Mouse (Mus musculus): ENCODE results near the gene Trio. TPM values are rescaled to one million over a fixed set of nuclear protein-coding genes. Genes with fewer than 3 reads are reported as not detected.

Gene Trio
- polyA plus RNA-seq, 1 experiment = 149 TPM

DNA sequence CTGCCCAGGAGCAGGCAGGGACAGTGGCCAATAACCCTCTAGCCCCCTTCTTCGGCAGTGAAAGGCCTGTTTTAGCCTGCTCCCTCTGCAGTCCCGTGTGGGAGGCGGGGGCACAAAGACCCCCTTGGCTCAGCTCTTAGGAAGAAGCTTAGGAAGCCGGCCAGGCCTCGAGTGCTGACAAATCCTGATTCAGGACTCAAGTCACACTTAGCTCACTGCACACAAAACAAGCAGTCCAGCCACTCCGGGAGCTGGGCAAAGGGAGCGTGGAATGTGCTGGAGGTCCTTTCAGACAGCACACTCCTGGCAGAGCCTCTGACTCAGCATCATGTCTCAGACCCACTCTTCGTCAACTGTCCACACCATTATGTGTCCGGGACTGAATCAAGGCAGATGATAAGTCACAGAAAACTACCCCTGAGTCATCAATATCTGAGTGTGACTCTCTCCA lies 28.2 kb downstream of the Trio start:
- Histone ChIP-seq H3K27ac (ENCODE audit: insufficient read depth, low read length) (no peak overlapping the region), H3K4me1 (ENCODE audit: control insufficient read depth, insufficient read depth, low read length) (peaks cover 34% of the 10 kb centered on the region), H3K4me3 (ENCODE audit: insufficient read depth, low read length) (no peak overlapping the region)
- TF ChIP-seq CTCF (IDR thresholded peaks at IDR 0.05; ENCODE audit: extremely low read depth, insufficient read depth, low read length) (no peak), POLR2A (IDR thresholded peaks at IDR 0.05; ENCODE audit: extremely low read depth, insufficient read depth, low read length) (no peak)

- no peak overlapping the region for H3K4me3 ChIP-seq (ENCODE audit: insufficient read depth, low read length)
- no peak for TF ChIP-seq POLR2A (IDR thresholded peaks at IDR 0.05; ENCODE audit: extremely low read depth, insufficient read depth, low read length)
- TF ChIP-seq CTCF (IDR thresholded peaks at IDR 0.05; ENCODE audit: extremely low read depth, insufficient read depth, low read length) = no peak
- H3K4me1 ChIP-seq (ENCODE audit: control insufficient read depth, insufficient read depth, low read length) = peaks cover 37% of the 10 kb centered on the region
- H3K27ac ChIP-seq (ENCODE audit: insufficient read depth, low read length) = no peak overlapping the region
Measured at GRCm38 (mm10) chr15:27996750-27997149, 28.9 kb downstream of the Trio start.

DNA sequence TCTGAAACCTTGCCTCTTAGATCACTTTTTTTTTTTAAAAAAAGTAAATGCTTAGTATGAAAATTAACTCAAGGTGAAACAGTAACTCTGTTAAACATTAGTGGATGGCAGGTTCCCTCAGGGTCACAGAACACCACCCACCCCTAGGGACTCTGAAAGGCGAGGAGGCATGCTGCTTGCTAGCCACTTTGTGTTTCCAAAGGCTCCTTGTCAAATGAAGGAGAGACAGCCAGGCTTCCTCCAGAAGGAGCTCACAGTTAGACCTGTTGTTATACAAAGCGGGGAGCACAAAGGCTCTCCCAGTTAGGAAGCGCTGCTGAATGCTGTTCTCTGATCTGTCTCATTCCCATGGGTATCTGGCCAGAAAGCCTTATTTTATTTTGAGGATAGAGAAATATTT lies 30.2 kb downstream of the Trio start:
- no peak overlapping the region for H3K4me3 ChIP-seq (ENCODE audit: insufficient read depth, low read length)
- TF ChIP-seq POLR2A (IDR thresholded peaks at IDR 0.05; ENCODE audit: extremely low read depth, insufficient read depth, low read length) (no peak), CTCF (IDR thresholded peaks at IDR 0.05; ENCODE audit: extremely low read depth, insufficient read depth, low read length) (no peak)
- H3K4me1 ChIP-seq (ENCODE audit: control insufficient read depth, insufficient read depth, low read length) = peaks cover 41% of the 10 kb centered on the region
- no peak overlapping the region for H3K27ac ChIP-seq (ENCODE audit: insufficient read depth, low read length)

- no peak for TF ChIP-seq CTCF (IDR thresholded peaks at IDR 0.05; ENCODE audit: extremely low read depth, insufficient read depth, low read length)
- TF ChIP-seq POLR2A (IDR thresholded peaks at IDR 0.05; ENCODE audit: extremely low read depth, insufficient read depth, low read length) = no peak
- Histone ChIP-seq H3K4me3 (ENCODE audit: insufficient read depth, low read length) (no peak overlapping the region), H3K27ac (ENCODE audit: insufficient read depth, low read length) (no peak overlapping the region), H3K4me1 (ENCODE audit: control insufficient read depth, insufficient read depth, low read length) (peaks cover 42% of the 10 kb centered on the region)
Measured at GRCm38 (mm10) chr15:27994870-27995269, 30.8 kb downstream of the Trio start.

DNA sequence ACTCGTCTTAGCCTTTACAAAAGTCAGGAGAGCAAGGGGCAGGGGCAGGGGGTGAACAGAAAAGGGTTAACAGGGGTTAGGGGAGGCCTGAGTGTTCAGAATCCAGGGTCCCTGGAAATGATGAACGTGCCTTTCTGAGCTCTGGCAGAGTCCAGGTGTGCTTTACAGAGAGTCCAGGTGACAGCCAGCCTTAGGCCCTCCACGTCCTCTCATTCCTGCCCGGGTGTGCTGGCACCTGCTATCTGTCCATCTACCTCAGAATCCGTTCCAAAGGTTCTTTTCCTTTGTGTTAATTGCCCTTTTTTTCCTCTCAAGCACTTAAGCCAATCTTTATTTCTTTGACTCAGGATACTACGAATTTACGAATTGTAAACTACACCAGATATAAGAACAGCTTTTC lies 32.1 kb downstream of the Trio start:
- TF ChIP-seq POLR2A (IDR thresholded peaks at IDR 0.05; ENCODE audit: extremely low read depth, insufficient read depth, low read length) = no peak
- no peak for TF ChIP-seq CTCF (IDR thresholded peaks at IDR 0.05; ENCODE audit: extremely low read depth, insufficient read depth, low read length)
- no peak overlapping the region for H3K27ac ChIP-seq (ENCODE audit: insufficient read depth, low read length)
- no peak overlapping the region for H3K4me3 ChIP-seq (ENCODE audit: insufficient read depth, low read length)
- H3K4me1 ChIP-seq (ENCODE audit: control insufficient read depth, insufficient read depth, low read length) = peaks cover 42% of the 10 kb centered on the region

- TF ChIP-seq CTCF (IDR thresholded peaks at IDR 0.05; ENCODE audit: extremely low read depth, insufficient read depth, low read length) = no peak
- Histone ChIP-seq H3K4me3 (ENCODE audit: insufficient read depth, low read length) (no peak overlapping the region), H3K27ac (ENCODE audit: insufficient read depth, low read length) (no peak overlapping the region), H3K4me1 (ENCODE audit: control insufficient read depth, insufficient read depth, low read length) (peaks cover 38% of the 10 kb centered on the region)
Measured at GRCm38 (mm10) chr15:27992596-27992995, 33.1 kb downstream of the Trio start.

GRCm38 (mm10) chr15:27991892-27992593 lies 33.6 kb downstream of the Trio start:
- no peak overlapping the region for H3K27ac ChIP-seq (ENCODE audit: insufficient read depth, low read length)
- H3K4me3 ChIP-seq (ENCODE audit: insufficient read depth, low read length) = no peak overlapping the region
- H3K4me1 ChIP-seq (ENCODE audit: control insufficient read depth, insufficient read depth, low read length) = peaks cover 34% of the 10 kb centered on the region
- TF ChIP-seq CTCF (IDR thresholded peaks at IDR 0.05; ENCODE audit: extremely low read depth, insufficient read depth, low read length) = no peak
- no peak for TF ChIP-seq POLR2A (IDR thresholded peaks at IDR 0.05; ENCODE audit: extremely low read depth, insufficient read depth, low read length)

DNA sequence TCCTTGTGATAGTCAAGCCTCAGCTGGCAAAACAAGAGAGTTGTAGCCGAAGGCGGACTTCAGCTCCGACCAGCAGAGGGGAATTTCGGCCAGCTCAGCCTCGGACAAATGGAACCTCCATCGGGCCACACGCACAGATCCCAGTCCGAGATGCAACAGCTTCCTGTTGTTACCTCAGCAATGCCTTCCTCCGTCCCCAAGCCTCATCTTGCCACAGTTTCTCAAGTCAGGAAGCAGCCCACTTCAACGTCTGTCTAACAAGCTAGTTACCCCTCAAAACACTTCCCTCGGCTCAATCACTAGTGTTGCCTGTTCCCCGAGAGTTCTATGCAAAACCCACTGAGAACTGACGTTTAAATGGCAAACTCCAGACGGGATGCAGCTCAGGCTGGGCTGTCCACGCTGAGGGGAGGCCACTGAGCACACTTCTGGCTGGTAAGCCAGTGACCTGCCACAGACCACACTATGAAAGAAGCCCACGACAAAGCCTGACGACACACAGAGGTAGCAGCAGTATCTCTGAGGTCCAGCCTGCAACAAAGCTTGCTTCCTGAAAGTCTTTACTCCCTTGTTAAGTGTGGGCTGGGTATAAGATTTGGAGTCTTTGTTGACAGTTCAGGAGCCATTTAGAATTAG lies 34.5 kb downstream of the Trio start:
- no peak overlapping the region for H3K4me3 ChIP-seq (ENCODE audit: insufficient read depth, low read length)
- TF ChIP-seq CTCF (IDR thresholded peaks at IDR 0.05; ENCODE audit: extremely low read depth, insufficient read depth, low read length) (no peak), POLR2A (IDR thresholded peaks at IDR 0.05; ENCODE audit: extremely low read depth, insufficient read depth, low read length) (no peak)
- H3K4me1 ChIP-seq (ENCODE audit: control insufficient read depth, insufficient read depth, low read length) = peaks cover 34% of the 10 kb centered on the region
- H3K27ac ChIP-seq (ENCODE audit: insufficient read depth, low read length) = no peak overlapping the region

- peaks cover 25% of the 10 kb centered on the region for H3K4me1 ChIP-seq (ENCODE audit: control insufficient read depth, insufficient read depth, low read length)
- TF ChIP-seq POLR2A (IDR thresholded peaks at IDR 0.05; ENCODE audit: extremely low read depth, insufficient read depth, low read length) (no peak), CTCF (IDR thresholded peaks at IDR 0.05; ENCODE audit: extremely low read depth, insufficient read depth, low read length) (no peak)
Measured at GRCm38 (mm10) chr15:27987979-27988378, 37.7 kb downstream of the Trio start.

DNA sequence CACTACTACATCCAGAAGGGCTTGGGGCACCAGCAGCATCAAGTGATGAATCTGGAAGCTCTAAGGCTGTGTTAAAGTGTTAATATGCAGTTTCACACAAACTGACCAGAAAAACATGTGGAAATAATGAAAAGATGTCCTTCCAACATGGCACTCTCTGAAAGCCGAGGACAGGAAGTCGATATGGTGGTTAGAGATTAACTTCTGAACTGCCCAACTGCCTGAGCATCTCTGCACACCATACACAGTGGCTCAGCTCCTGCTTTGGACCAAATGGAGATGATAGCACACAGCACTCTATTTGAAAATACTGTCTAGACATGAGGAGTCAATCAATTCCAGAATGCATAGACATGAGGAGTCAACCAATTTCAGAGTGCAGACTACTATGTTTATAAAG lies 40.8 kb downstream of the Trio start:
- peaks cover 22% of the 10 kb centered on the region for H3K4me1 ChIP-seq (ENCODE audit: control insufficient read depth, insufficient read depth, low read length)

More at GRCm38 (mm10) chr15:27987979-27988378, 37.7 kb downstream of the Trio start:
- H3K27ac ChIP-seq (ENCODE audit: insufficient read depth, low read length) = no peak overlapping the region
- no peak overlapping the region for H3K4me3 ChIP-seq (ENCODE audit: insufficient read depth, low read length)

More for the DNA sequence above, 40.8 kb downstream of the Trio start:
- no peak overlapping the region for H3K27ac ChIP-seq (ENCODE audit: insufficient read depth, low read length)
- TF ChIP-seq POLR2A (IDR thresholded peaks at IDR 0.05; ENCODE audit: extremely low read depth, insufficient read depth, low read length) (no peak), CTCF (IDR thresholded peaks at IDR 0.05; ENCODE audit: extremely low read depth, insufficient read depth, low read length) (no peak)
- no peak overlapping the region for H3K4me3 ChIP-seq (ENCODE audit: insufficient read depth, low read length)
